Mouse (Mus musculus): ENCODE data around the gene Glb1. TPM values are rescaled to one million over a fixed set of nuclear protein-coding genes. Genes with fewer than 3 reads are reported as not detected.
"Not testable (repeated sequence)": the region's sequence is repeated elsewhere in the genome, so short reads cannot be mapped to it uniquely, and the experiment has no call there.

The Glb1 gene
- total RNA-seq (2018; cell fraction: chromatin; rRNA removed) = 10 to 100 TPM in 22 of 26 experiments, 1 to 10 TPM in 4; 5.9 to 35.9 (median 25.6) TPM
- 100 to 1,000 TPM in 12 of 26 experiments, 10 to 100 TPM in 14; 65.6 to 156 (median 95.6) TPM for total RNA-seq (2018; cell fraction: cytosol; rRNA removed)
- 100 to 1,000 TPM in 13 of 26 experiments, 10 to 100 TPM in 13; 24.4 to 132 (median 99.7) TPM for total RNA-seq (2018; cell fraction: nucleus; rRNA removed)
- polyA plus RNA-seq (2018) = 100 to 183 TPM (median 148 TPM) in 3 replicates

DNA sequence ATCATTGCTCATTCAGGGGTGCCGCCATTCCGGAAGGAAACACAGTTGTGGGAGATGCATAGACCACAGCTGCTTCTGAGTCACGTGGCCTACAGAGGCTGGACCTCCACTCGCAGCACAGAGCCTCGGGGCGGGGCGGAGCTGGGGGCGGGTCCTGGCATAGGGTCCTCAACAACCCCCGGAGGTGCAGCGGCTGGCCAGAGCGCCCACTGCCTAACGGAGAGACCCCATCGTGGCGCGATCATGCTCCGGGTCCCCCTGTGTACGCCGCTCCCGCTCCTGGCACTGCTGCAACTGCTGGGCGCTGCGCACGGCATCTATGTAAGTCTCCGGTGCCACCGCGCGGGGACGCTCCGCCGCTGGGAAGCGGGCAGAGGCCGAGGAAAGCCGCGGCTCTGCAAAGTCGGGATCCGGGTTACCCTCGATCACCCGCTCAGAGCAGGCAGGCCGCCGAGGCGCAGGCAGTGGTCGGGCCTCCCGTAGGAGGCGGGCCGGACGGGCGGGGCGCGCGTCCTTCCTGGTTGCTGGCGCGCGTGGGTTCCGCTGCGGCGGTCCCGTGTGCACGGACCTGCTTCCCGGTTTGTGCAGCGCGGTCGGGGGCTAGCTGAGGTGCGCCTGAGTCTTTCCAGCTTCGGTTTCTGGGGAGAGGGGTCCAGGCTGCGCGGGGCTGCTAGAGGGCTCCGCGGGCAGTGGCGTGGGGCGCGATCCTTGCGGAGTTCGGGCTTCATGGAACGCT lies at the start of gene Glb1, which contains the start of gene Tmppe:
Glb1 (plus strand) TSS at position 128 of the 736 bp plus-strand sequence.
Tmppe (plus strand) TSS at position 157 of the 736 bp plus-strand sequence.
- peak within 1 kb of the TSS; percentile 80 for H3K4me3 ChIP-seq (ENCODE audit: inconsistent target)
- peak within 1 kb of the TSS; percentile 83 for H3K27ac ChIP-seq
- H3K36me3 ChIP-seq (ENCODE audit: inconsistent target) = peaks cover 24% of the 10 kb centered on the region
- WGBS (ENCODE audit: missing documents) = 3% methylated on average over 66 of the region's 73 CpGs
- H3K79me2 ChIP-seq (ENCODE audit: inconsistent target) = peaks cover 48% of the 10 kb centered on the region

GRCm38 (mm10) chr9:114367783-114368470 lies 32.9 kb upstream of the Glb1 start:
- H3K79me2 ChIP-seq (ENCODE audit: inconsistent target) = no peaks in the 10 kb centered on the region
- peak overlapping the region; percentile 27 for H3K4me3 ChIP-seq (ENCODE audit: inconsistent target)
- H3K36me3 ChIP-seq (ENCODE audit: inconsistent target) = no peaks in the 10 kb centered on the region
- 2% methylated on average over 43 of the region's 48 CpGs for WGBS (ENCODE audit: missing documents)
- no peak overlapping the region for H3K27ac ChIP-seq

- Histone ChIP-seq H3K79me2 (ENCODE audit: inconsistent target) (no peaks in the 10 kb centered on the region), H3K4me3 (ENCODE audit: inconsistent target) (peak overlapping the region; percentile 27; the same call in 1 of the 2 replicates), H3K27ac (no peak overlapping the region), H3K36me3 (ENCODE audit: inconsistent target) (no peaks in the 10 kb centered on the region)
- WGBS (ENCODE audit: missing documents) = 15% methylated on average over 12 of the region's 12 CpGs
Observed at GRCm38 (mm10) chr9:114368471-114368858, 32.4 kb upstream of the Glb1 start.

DNA sequence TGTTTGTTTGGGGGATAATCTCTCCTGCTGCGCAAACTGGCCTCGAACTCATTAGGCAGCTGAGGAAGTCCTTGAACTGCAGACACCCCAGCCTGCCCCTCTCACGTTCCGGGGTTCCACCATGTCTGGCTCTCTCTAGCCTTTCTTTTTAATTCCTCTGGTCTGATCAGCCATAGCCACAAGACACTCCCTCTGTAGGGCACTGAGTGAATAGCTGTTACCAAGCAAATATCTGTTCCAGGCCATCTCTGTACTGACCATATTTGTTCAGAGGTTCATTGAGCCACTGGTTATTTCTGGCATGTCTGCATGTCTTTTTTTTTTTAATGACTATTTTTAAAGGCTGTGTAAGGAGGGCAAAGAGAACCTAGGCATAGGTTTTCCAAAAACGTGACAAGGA lies 31.5 kb upstream of the Glb1 start:
- H3K27ac ChIP-seq = not testable (repeated sequence)
- WGBS (ENCODE audit: missing documents) = 43% methylated on average over 5 of the region's 5 CpGs

DNA sequence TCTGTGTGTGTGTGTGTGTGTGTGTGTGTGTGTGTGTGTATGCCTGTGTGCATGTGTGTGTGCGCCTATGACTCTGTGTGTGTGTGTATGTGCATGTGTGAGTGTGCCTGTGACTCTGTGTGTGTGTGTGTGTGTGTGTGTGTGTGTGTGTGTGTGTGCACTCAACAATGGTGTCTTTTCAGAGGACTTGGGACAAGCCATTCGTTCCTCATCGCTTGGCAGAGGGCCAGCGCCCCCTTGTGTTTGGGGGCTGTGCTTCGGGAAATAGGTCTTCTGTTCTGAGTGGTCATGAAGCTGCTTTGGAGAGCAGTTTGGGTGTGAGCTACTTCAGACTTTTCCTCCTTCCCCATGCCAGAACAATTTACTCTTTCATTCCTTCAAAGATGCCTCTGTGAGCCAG lies 29.2 kb upstream of the Glb1 start:
- H3K27ac ChIP-seq; H3K79me2 ChIP-seq (ENCODE audit: inconsistent target); H3K36me3 ChIP-seq (ENCODE audit: inconsistent target); H3K4me3 ChIP-seq (ENCODE audit: inconsistent target): not testable (repeated sequence)
- no CpG with 5 or more reads among the region's 5 CpGs for WGBS (ENCODE audit: missing documents)

More for the DNA sequence above, 31.5 kb upstream of the Glb1 start:
- H3K79me2 ChIP-seq (ENCODE audit: inconsistent target); H3K36me3 ChIP-seq (ENCODE audit: inconsistent target); H3K4me3 ChIP-seq (ENCODE audit: inconsistent target): not testable (repeated sequence)

DNA sequence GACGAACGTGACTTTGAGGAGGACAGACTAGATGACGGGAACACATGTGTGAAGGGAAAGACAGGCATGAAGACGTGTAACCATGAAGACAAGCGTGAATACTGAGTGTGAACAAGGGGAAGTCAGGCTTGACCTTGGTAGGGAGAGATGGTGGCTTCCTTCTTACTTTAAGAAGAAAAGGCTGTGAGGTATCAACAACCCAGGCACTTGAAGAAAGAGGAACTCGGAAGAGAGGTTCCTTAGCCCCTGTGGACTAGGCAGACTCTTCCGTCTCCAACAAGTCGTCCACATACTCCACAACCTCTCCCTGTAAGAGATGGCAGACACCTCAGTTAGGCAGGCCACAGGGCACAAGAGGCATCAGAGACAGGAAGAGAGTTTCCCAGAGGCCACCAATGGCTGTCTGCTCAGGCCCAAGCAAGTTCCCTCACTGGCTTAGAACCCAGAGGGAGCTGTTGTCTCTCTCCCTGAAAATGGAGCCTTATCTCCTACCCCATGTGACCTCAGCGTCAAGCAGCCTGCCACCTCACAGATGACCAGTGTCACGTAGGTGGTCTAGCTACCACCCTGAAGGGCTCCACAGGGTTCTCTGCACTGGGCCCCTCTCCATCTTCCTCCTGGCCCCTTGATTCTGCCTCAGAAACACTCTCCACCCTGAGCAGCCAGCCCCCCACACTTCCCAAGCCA lies 25.5 kb upstream of the Glb1 start:
- H3K27ac ChIP-seq = no peak overlapping the region
- H3K4me3 ChIP-seq (ENCODE audit: inconsistent target) = no peak overlapping the region
- no peaks in the 10 kb centered on the region for H3K79me2 ChIP-seq (ENCODE audit: inconsistent target)
- peaks cover 23% of the 10 kb centered on the region; the same call in 1 of the 2 replicates for H3K36me3 ChIP-seq (ENCODE audit: inconsistent target)
- 47% methylated on average over 8 of the region's 10 CpGs for WGBS (ENCODE audit: missing documents)

GRCm38 (mm10) chr9:114377168-114377567 lies 23.7 kb upstream of the Glb1 start:
- H3K4me3 ChIP-seq (ENCODE audit: inconsistent target) = no peak overlapping the region
- peaks cover 25% of the 10 kb centered on the region; the same call in 1 of the 2 replicates for H3K36me3 ChIP-seq (ENCODE audit: inconsistent target)
- no peaks in the 10 kb centered on the region for H3K79me2 ChIP-seq (ENCODE audit: inconsistent target)
- 97% methylated on average over 3 of the region's 10 CpGs for WGBS (ENCODE audit: missing documents)
- H3K27ac ChIP-seq = no peak overlapping the region

GRCm38 (mm10) chr9:114379871-114380270 lies 21.0 kb upstream of the Glb1 start:
- H3K4me3 ChIP-seq (ENCODE audit: inconsistent target) = no peak overlapping the region
- no peak overlapping the region for H3K27ac ChIP-seq
- H3K36me3 ChIP-seq (ENCODE audit: inconsistent target) = peaks cover 42% of the 10 kb centered on the region; the same call in 1 of the 2 replicates
- no peaks in the 10 kb centered on the region for H3K79me2 ChIP-seq (ENCODE audit: inconsistent target)
- WGBS (ENCODE audit: missing documents) = 95% methylated on average over 11 of the region's 12 CpGs

DNA sequence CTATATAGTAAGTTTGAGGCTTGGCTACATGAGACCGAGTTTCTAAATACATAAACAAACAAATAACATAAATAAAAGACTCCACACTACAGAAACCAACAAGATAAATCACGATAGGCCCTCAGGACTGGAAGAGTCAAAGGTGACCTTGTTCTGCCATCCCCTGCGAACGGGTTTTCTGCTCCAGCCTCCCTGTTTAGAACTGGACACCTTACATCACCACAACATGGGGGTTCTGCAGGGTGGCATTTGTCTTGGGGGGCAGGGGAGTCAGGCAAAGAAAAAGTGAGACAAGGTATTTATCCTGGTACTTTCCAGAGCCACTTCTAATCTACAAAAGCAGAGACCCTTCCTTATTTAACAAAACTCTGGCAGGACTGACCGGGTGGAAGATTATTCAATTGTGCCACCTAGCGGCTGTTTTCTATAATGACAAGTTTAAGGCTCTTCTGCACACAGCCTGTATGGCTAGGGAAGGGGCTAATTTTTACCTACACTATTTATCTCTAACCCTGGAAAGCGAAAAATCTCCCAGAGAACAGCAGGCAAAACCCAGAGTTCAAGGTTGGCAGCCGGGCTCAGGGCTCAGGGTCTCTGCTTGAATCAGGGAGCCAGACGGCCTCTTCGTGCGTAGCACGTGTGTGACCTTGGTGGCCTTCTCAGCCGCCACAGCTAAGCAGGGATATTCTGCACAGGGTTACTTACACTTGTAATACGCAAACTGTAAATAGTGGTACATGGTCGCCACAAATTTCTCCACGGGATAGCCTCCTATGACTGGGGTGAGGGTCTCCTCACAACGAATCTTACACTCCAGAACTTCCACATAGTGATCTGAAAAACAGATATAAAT lies 19.8 kb upstream of the Glb1 start:
- WGBS (ENCODE audit: missing documents) = 80% methylated on average over 17 of the region's 17 CpGs
- H3K79me2 ChIP-seq (ENCODE audit: inconsistent target) = no peaks in the 10 kb centered on the region
- no peak overlapping the region for H3K4me3 ChIP-seq (ENCODE audit: inconsistent target)
- H3K27ac ChIP-seq = no peak overlapping the region
- H3K36me3 ChIP-seq (ENCODE audit: inconsistent target) = peaks cover 42% of the 10 kb centered on the region; the same call in 1 of the 2 replicates

- Histone ChIP-seq H3K4me3 (ENCODE audit: inconsistent target) (no peak overlapping the region), H3K79me2 (ENCODE audit: inconsistent target) (peaks cover 13% of the 10 kb centered on the region; the same call in 1 of the 2 replicates), H3K27ac (no peak overlapping the region), H3K36me3 (ENCODE audit: inconsistent target) (peaks cover 37% of the 10 kb centered on the region; the same call in 1 of the 2 replicates)
- 95% methylated on average over 17 of the region's 17 CpGs for WGBS (ENCODE audit: missing documents)
Observed at GRCm38 (mm10) chr9:114382936-114383710, 17.8 kb upstream of the Glb1 start.

DNA sequence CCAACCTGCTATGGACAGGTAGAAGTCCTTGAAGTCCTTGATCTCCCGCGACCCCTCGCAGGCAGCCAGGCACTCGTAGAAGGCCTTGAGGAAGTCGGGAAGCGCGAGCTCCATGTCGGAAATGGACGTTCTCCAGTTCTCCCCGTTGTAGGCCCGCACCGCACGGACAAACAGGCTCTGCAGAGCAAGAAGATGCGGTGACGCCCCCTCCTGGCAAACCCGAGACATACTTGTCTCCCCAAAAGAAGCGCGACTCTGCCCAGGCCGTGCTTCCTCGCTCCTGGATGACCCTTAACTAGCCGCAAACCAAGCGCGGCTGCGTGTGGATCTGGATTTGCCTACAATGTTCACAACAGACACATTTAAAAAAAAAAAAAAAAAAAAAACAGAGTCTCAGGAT lies 16.2 kb upstream of the Glb1 start:
- peaks cover 29% of the 10 kb centered on the region; the same call in 1 of the 2 replicates for H3K36me3 ChIP-seq (ENCODE audit: inconsistent target)
- no peak overlapping the region for H3K27ac ChIP-seq
- H3K4me3 ChIP-seq (ENCODE audit: inconsistent target) = no peak overlapping the region
- 94% methylated on average over 19 of the region's 24 CpGs for WGBS (ENCODE audit: missing documents)
- peaks cover 29% of the 10 kb centered on the region; the same call in 1 of the 2 replicates for H3K79me2 ChIP-seq (ENCODE audit: inconsistent target)

DNA sequence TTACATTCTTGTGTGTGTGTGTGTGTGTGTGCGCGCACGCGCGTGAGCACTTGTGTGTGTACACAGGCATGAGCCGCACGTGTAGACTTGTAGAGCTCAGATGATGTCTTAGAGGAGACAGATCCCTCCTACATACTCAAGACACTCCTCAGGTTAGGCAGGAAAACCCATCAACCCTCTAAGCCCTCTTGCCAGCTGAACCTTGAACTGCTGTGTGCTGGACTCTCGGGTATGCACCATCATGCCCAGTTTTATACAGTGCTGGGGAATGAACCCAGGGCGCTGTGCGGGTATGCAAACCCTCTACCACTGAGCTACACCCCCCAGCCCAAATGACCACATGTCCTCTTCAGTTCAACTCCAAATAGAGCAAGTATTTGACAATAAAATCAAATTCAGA lies 15.7 kb upstream of the Glb1 start:
- no peak overlapping the region for H3K27ac ChIP-seq
- H3K36me3 ChIP-seq (ENCODE audit: inconsistent target) = peaks cover 24% of the 10 kb centered on the region; the same call in 1 of the 2 replicates
- 95% methylated on average over 10 of the region's 10 CpGs for WGBS (ENCODE audit: missing documents)
- no peak overlapping the region for H3K4me3 ChIP-seq (ENCODE audit: inconsistent target)
- peaks cover 30% of the 10 kb centered on the region; the same call in 1 of the 2 replicates for H3K79me2 ChIP-seq (ENCODE audit: inconsistent target)

GRCm38 (mm10) chr9:114387086-114387485 lies 13.8 kb upstream of the Glb1 start:
- H3K79me2 ChIP-seq (ENCODE audit: inconsistent target) = peaks cover 30% of the 10 kb centered on the region; the same call in 1 of the 2 replicates
- no peak overlapping the region for H3K4me3 ChIP-seq (ENCODE audit: inconsistent target)
- 93% methylated on average over 6 of the region's 6 CpGs for WGBS (ENCODE audit: missing documents)
- H3K27ac ChIP-seq = no peak overlapping the region
- peaks cover 21% of the 10 kb centered on the region; the same call in 1 of the 2 replicates for H3K36me3 ChIP-seq (ENCODE audit: inconsistent target)

Measured in macrophage (primary cell).